Mouse (Mus musculus): Measurements from ENCODE around the gene Slc40a1.

- TF ChIP-seq MAZ (IDR thresholded peaks at IDR 0.05; ENCODE audit: low read depth, low read length) (no peak), CTCF (IDR thresholded peaks at IDR 0.05 in 2 of 3, conservative IDR thresholded peaks at IDR 0.05 in 1 of 3; ENCODE audit: control insufficient read depth in 1 of 3, insufficient read depth in 1 of 3, low read depth in 2 of 3, low read length in 3 of 3, poor library complexity in 1 of 3, severe bottlenecking in 1 of 3) (no peak), POLR2A (IDR thresholded peaks at IDR 0.05; ENCODE audit: control insufficient read depth in 1 of 2, insufficient read depth in 1 of 2, low read depth in 1 of 2, low read length in 2 of 2, poor library complexity in 1 of 2) (no peak), ZKSCAN1 (IDR thresholded peaks at IDR 0.05; ENCODE audit: low read depth, low read length) (no peak), RAD21 (IDR thresholded peaks at IDR 0.05; ENCODE audit: low read depth, low read length) (no peak), TAL1 (IDR thresholded peaks at IDR 0.05; ENCODE audit: low read length) (no peak), ELF1 (IDR thresholded peaks at IDR 0.05; ENCODE audit: low read depth, low read length) (no peak), MAX (IDR thresholded peaks at IDR 0.05; ENCODE audit: low read length) (no peak)
Observed at GRCm38 (mm10) chr1:45864564-45865014, 61.7 kb downstream of the Slc40a1 start.

Measured in MEL (cell line).